Mouse (Mus musculus) layer of hippocampus, adult 9-11 months (tissue): ENCODE results near the gene Espn.
A peak's percentile ranks its signal among the peaks of the same experiment; 100 is the strongest.

Experiments
- DNase-seq: peaks from one replicate; pipeline ENCODE4 v3.0.0; 2022

The Espn gene

DNA sequence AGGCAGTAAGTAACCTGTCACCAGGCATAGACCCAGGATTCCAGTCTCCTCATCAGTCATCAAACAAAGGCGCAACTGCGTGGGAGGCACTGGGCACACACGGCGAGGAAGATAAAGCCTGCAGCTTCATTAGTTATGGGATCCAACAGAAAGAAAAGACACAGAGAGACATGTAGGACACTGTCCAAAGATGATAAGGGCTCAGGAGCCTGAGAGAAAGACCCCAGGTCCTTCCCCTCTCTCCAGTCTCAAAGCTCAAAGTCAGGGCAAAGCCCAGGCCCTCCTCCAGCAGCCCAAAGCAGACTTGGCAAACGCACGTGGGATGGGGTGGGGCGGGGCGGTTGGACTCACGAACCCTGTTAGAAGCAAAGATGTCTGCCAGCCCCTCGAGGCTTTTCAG lies 6.7 kb downstream of the Espn start:
- DNase-seq, result no peak

DNA sequence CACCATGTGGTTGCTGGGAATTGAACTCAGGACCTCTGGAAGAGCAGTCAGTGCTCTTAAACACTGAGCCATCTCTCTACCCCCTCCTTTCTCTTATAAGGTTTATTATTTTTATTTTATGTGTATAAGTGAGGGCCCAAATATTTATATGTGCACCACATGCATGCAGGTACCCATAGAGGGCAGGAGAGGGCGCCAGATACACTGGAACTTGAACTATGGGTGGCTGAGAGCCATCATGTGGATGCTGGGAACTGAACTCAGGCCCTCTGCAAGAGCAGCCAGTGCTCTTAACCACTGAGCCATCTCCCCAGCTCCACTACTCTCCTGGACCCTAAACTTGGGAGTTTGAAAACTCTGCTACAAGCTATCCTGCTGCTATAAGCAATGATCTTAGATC lies 8.5 kb downstream of the Espn start:
- DNase-seq, result no peak

DNA sequence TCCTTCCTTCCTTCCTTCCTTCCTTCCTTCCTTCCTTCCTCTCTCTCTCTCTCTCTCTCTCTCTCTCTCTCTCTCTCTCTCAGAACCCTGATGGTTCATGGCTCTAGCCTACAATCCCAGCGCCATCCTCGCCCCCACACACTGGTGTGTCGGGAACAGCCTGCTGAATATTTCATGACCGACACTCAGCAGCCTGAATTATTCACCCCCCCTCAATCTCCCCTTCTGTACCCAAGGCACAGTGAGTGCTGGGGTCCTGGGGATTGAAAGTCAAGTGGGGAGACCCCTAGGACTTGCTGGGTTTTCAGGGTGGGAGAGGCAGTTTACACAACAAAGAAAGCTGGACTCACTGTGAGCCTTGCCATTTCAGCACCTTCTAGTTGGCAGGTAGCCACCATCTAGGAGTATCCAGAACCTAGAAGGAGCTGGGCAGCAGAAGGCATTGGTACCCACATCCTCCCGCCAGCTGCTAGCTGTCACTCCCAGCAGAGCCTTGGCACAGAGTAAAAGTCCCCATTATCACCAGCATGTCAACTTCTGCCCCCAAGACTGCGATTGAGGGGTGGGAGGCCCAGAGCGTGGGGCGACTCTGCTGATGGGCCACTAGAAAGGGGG lies 10.5 kb downstream of the Espn start:
- DNase-seq, result no peak

DNA sequence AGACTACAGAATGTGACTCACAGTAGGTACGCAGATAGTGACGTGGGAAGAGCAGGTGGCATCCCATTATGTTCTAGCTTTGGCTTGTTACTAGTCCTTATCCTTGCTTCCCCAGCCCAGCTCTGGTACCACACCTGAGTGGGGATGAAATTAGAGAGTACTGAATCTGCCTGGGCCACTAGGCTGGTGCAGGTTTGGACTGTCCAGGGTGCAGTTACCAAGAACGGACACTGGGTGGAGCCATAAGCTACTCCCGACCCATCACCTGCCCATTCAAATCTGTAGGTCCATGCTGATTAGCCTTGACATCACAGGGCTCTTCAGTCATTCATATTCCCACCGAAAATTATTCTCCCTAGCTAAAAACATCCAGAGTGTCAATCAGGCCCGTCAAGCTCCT lies 11.7 kb downstream of the Espn start:
- DNase-seq, result no peak

DNA sequence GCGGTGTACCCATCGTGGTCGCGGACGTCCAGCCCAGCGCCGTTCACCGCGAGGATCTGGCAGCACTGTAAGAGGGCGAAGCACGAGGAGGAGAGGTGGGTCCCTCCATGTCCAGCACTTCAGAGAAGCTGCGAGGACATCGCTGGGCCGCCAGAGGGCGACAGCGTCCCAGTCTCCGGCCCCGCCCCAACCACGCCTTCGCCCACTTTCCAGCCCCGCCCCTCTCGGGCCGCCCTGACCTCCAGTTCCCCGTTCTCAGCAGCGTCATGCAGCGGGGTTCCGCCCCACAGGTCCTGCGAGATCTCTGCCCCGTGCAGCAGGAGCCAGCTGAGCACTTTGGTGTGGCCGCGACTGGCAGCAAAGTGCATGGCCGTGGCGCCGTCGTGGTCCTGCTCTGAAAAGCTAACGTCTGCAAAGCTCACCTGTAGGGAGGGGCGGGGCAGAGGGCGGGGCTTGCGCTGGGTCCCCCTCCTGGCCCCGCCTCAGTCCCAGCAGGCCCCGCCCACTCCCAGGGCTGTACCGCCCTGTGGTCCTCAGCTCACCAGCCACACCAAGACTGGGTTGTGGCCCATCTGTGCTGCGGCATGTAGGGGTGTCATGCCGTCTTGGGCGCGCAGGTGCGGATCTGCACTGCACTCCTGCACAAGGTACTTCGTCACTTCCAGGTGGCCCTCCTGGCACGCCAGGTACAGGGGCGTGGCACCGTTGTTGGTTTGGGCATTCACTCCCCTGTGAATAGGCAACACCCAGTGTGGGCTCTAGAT lies 13.5 kb downstream of the Espn start:
- DNase-seq, result peak; percentile 82

DNA sequence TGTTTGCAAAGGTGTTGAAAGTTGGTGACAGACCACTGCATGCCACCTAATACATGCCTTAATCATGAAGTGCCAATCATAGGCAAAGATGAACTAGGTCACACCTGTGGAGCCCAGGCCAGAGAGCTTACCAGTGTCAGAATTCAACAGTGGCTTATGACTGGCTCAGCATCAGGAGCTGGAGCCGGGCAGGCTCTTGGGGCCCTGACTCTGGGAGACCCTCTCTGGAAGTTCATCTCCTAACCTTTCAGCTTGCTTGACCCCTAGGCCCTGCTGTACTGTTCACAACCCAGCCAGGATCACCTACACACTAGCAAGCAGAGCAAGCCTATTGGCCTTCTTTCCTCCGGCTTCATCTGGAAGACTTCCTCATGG lies 15.3 kb downstream of the Espn start:
- no peak for DNase-seq

DNA sequence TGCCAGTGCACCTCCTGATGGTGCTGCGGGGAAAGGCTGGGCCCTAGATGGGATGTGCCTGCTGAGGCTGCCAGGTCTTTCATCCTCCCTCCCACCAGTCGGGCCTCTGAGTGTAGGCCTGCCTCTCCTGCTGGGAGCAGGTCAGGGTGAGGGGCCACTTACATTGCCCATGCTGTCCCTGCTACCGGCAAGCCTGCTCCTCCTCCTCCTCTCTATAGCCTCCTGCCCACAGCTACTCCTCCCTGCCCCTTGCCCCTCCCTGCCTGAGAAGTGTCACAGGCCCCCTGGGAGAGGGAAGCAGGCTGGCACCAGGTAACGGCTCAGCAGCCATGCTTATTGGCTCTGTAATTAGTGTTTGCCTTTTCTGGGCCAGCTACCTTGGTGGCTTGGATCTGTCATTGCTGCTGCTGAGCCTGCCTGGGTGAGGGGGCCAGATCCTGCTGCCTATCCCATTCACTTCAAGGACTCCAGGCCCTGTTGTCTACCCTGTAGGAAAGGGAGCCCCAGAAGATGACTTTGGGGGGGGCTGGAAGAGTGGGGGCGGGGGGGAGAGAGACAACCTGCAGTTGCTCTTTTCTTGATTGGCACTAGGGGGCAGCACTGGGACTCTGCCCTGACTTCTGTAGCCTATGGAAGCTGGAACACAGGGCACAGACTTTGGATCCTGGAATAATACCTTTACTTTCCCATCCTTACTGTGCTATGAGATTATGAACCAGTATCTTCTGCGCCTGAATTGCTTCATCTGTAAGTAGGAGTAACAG lies 15.9 kb downstream of the Espn start:
- no peak for DNase-seq

DNA sequence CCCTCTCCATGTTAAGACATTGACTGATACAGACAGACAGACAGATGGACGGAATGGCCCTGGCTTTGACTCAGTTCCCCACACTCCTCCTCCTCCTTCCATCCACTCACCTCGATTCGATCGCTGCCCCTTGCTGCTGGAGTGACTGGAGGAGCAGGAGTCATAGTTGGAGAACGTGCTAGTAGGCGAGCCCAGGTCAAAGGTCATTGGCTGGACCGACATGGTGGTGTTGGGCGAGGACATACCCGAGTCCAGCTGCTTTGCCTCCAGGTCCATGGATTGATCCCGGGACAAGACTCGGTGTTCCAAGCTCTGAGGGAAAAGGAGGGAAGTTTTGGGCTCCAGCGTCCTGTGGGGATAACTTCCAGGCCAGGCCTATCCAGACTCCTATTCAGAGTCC lies 16.8 kb downstream of the Espn start:
- DNase-seq, result no peak

DNA sequence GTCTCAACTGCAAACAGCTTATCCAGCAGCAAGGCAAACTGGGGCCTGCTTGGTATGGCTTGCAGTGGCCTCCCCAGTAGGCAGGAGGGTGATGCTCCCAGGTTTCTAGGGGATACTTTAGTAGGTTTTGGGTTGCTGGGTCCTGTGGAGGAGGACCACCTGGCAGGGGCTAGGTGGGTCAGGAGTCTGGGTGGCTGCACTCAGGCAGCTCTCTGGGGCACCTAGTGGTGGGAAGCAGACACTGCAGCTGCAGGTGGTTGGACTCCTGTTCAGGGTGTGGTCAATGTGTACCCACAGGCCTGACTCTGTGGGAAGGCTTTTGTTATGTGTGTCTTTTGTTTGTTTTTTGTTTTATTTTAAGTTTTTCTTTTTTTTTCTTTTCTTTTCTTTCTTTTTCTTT lies 17.7 kb downstream of the Espn start:
- no peak for DNase-seq

DNA sequence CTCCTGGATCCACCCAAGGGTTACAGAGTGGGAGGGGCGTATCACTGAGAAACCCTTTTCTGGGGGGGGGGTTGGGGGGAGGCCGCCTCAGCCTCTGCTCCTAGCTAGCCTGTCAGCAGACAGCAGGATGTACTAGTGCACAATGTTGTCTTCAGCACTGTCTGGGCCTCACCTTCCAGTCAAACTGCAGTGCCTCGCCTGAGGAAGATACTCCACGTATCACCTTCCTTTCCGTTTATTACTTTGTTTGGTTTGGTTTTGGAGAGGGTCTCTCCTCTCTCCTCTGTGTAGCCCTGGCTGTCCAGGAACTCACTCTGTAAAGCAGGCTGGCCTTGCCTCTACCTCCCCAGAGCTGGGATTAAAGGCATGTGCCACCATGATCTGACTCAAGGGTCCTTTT lies 19.0 kb downstream of the Espn start:
- DNase-seq, result no peak

DNA sequence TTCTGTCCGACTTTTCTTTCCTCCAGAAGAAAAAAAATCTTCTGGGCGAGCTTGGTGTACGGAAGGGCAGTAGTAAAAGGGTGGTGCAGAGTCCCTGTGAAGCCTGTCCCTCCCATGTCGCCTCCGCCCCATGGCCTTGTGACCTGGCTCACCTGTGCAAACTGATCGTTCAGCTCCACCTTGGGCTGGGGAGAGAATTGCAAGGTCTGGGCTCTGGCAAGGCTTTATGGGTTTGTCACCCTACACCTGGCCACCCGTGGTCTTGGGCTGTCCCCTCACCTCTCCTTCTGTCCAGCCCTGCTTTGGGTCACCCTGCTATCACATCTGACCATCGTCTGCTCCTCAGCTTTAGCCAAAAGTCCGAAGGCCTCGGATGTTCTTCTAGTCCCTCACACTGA lies 19.4 kb downstream of the Espn start:
- DNase-seq, result no peak

DNA sequence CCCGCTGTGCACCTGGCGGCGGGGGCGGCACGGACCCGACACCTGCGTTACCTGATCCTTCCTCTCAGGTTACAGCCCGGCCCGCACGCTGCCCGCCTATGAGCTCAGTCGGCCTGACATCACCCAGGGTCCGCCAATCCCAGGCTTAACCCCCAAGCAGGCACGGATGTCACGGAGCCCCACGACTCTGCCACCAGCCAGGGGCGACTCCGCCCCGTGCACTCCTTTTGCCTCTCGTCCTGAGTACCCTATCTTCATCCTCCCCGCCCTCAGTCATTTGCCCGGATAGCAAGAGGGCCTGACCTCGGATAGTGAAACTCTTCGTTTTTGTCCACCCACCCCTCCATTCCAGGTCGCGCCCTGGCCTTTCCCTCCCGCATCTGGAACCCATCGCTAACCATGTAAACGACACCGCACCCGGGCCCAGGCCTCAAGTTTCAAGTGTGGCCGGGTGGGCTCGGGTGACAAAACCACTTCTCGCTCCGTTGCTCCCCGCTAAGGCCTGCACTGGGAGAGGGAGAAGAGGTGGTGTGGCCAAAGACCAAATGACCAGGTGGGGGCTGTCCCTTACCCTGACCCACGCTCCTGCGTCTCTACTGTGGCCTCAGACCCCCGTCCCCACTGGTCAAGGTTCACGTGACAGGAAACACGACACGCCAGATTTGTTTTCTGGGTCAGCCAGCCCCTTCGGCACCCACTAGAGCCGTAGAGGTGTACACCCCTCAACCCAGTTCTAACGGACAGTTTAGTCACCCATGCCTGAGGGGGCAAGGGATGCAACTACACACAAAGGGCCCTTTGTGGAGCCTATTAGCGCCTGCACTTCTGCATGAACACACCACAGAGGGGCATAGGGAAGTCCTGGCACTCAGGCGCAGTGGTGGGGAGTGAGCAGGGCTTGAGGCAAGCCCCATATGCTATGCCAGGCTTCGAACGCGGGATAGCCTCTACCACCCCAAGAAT lies 20.1 kb downstream of the Espn start:
- no peak for DNase-seq

DNA sequence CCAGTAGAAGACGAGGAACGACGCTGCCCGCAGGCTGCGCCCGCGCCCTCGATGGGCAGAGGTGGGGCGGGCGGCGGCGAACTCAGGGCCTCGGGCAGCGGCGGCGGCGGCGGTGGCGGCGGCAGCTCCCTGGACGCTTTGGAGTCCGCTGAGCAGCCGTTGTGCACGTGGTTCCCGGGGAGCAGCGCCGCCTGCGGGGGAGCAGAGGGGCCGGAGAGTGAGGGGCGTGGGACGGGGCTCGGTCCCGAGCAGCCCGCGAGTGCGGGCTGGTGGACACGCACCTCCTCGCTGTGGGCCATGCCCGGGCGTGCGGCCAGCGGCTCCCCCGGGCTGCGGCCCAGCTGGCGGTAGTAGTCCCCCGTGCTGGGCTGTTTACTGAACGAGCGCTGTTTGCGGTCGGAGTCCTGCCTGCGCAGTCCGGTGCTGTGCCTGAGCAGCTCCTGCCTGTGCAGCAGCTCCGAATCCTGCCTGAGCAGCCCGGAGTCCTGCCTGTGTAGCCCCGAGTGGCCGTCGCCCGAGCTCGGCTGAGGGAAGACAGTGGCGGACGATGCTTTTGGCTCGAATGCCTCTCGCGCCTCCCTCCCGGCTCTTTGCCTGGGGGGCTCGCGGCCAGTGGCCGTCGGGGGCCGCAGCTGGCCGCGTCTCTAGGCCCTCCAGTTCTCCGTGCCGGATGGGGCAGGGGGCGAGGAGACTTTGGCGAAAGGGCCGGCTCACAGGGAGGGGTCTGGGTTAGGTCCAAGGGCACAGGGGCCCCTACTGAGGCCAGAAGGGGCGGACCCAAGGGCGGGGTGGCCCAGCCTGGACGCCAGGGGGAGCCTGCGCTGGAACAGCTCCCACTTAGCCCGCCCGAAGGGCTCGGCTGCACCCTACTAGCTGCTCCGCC lies 21.2 kb downstream of the Espn start:
- no peak for DNase-seq

DNA sequence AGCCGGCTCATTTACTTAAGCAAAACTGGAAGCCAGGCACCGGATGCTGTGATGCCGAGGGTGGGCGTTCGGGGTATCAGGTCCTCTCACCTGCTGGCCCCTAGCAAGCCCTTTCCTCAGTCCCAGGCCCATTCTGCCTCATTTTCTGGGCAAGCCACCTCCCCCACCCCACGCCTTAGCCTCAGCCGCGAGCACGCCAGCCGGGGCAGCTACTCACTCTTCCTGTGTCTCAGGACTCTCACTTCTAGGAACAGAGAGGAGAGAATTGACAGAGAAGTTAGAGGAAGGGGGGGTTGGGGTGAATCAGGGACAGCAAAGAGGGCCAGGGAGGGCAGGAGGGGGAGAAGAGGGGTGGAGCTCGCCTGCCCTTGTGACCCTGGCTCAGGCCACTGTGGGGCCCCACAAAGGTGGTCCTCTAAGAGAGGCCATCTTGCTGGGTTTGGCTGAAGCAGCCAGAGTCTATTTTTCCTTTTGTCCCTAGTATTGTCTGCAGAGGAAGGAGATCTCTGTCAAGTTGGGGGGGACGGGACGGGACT lies 22.7 kb downstream of the Espn start:
- DNase-seq, result no peak

DNA sequence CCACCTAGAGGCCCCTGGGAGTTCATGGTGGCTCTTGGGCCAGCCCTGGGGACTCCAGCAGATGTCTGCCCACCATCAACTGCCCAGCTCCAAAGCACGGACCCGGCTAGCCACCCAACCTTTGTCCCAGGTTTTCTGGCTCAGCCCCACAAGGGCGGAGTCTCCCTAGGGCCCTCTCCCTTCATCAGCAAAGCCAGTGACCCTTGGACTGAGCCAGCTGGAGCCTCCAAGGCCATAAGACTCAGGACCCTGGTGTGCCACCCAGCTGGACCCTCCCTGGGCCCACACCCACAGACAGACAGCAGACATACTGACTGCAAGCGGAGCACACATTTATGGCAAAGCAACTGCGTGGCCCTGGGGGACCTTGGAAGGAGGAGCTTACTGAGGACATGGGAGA lies 23.4 kb downstream of the Espn start:
- no peak for DNase-seq

DNA sequence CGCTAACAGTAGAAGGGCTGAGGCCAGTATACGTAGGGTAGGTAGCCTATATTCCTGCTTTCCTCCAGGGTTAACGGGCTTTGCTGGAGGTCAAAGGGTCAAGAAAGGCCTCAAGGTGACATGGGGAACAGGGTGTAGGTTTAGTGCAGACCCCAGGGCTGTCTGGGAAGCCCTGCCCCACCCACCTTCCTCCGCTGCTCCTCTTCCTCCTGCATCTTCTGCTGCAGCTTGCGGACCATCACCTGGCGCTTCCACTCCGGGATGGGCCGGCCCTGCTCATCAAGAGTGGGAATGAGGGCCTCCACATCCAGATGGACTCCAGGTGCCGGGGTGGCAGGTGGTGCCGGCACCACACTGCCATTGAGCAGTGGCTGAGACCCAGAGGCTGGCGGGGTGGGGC lies 24.3 kb downstream of the Espn start:
- no peak for DNase-seq

DNA sequence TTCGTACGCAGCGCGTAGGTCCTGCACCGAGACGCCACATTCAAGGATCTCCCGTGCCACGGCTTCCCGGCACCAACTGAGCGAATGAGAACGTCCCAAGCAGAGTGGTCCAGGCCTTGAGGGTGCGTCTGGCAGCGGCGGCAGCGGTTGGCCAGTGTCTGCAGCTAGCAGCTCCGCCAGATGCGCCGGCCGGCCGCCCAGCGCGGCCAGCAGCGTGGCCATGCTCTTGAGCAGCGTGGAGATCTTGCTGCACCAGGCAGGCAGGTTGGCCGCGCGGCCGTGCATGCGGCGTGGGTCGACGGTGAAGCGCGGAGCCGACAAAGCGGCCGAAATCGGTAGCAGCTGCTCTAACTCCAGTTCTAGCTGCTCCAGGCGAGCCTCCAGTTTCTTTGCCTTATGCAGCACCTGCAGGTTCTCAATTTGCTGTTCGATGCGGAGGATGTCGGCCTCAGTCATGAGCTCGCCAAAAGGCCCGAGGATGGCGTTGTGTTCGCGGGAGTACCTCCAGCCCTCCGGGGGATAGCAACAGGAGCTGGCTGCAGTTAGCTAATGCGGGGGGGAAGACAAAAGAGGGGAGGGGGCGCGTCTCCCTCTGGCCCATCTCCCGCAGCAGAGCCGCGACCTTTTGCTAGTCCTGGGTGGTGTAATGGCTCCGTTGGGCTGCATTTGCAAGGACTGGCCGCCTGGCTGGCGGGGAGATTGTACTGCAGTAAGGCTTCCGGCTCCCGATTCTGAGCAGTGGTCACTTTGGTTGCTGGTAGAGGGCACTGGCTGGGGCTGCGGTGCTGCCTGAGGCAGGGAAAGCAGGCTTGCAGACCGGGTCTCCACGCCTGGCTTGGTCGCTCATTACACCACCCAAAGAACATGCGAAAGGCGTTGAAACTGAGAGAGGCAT lies 25.9 kb downstream of the Espn start:
- no peak for DNase-seq

DNA sequence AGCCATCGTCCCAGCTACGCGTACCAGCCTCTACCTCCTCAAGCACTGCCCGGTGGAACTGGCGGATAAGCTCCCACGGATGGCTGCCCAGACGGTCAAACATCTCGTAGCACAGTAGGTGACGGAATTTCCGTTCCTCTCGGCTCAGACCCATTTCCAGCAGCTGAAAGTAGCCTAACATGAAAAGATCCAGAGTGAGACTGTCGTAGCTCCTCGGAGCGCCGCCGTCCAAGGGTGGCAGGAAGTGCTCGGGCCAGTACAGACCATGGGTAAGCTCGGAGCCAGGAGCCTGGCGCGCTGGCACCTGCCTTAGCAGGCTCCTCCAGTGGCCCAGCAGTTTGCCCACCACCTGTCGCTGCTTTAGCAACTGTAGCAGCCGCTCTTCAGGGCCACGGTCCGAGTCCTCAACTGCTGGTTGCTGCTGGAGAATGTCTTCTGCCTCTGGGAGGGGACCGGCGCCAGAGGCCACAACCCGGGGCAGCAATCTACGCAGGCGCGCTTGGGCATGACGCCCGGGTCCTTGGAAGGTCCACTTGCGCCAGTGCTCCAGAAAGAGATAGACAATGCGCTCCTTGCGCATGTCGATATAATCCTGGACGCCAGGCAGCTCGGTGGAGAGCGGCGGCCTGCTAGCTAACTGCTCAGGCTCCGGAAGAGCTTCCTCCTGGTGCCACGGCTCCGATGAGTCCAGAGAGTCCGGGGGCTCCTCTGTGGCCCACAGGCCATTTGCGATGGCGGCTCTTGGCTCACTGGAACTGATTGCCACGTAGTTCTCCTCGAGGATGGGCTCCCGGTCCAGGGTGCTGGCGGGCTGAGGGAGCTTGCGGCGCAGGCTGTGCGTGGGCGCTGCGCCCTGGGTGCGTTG lies 26.8 kb downstream of the Espn start:
- no peak for DNase-seq

DNA sequence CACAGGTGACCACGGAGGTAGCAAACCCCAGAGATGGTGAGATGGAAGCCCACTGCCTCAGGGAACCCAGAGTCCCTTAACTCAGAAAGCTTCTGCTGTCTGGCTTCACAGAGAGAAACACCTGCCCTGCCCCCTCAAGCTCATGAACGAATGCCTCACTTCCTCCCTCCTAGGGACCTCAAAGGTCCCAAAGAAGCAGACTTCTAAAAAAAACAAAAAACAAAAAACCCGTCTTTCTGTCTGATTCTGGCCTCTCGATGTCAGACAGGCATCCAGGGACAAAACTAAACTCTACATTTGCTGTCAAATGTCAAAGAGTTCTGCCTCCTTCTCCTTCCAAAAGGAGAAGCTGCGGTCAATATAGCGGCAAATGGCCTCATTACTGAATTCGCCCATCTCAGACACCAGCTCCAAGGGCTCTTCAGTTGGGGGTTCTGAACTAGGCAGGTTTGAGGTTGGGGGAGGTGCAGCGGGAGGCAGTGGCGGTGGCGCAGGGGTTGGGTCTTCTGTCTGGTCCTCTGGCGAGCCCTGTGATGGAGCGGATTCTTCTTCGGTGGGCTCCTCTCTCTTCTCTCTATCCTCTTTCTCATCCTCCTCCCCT lies 27.7 kb downstream of the Espn start:
- DNase-seq, result no peak
